Mouse (Mus musculus) liver, embryonic 14.5 days (tissue): ENCODE measurements around the gene Fbxo47.

Experiments
- CTCF ChIP-seq: IDR thresholded peaks from 2 replicates; pipeline ENCODE4 v1.5.1; 2016; ENCODE audit warnings: antibody characterized with exemption, low read depth, control low read depth
- EP300 ChIP-seq: IDR thresholded peaks from 2 replicates; pipeline ENCODE4 v1.6.1; 2016; ENCODE audit warnings: antibody characterized with exemption, low read depth

- no peak for TF ChIP-seq CTCF
- TF ChIP-seq EP300: no peak
These were observed 67.0 kb downstream of the Fbxo47 start for GRCm38 (mm10) chr11:97816916-97817315.
